23 mouse cellular contexts compared by ENCODE assay signal in the genomic region with DNA sequence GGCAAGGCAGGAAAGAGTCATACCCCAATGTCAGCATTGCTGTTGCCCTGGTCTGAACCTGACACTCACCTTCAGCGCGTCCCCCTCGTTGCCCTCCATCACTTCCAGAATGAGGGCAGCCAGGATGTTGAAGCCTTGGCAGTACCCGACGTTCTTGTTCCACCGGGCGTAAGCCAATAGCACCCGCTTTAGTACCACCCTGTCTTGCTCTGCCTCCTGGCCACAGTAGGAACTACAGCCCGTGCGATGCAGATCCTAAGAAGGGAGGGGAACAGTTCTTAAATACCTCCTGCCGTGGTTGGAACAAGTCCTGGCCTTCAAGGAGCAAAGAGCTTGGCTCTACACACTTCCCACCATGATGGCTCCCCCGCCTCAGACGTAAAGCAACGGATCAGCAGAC. TPM values are rescaled to one million over a fixed set of nuclear protein-coding genes. Genes with fewer than 3 reads are reported as not detected.
A peak's percentile ranks its signal among the peaks of the same experiment; 100 is the strongest.
DNase-seq lines count a peak whose midpoint lies in the region; ATAC-seq and TF ChIP-seq lines count a peak whose summit lies in the region.
"Had no signal": no experiment of that assay in that cellular context is flagged by ENCODE, and none has a peak within 500 bp of the region (broad histone marks: within the 10 kb centered on the region; RNA-seq: fewer than 3 reads in every experiment).

No protein-coding gene starts in this region.

- no peak for TF ChIP-seq POLR2A in heart, adult 2 months (IDR thresholded peaks at IDR 0.05; ENCODE audit: insufficient read depth, low read depth, low read length)
- no peak for TF ChIP-seq POLR2A in brain, embryonic 14.5 days (IDR thresholded peaks at IDR 0.05; ENCODE audit: borderline replicate concordance, extremely low read depth, insufficient read depth, insufficient read length, poor library complexity, severe bottlenecking)

- H3K27ac ChIP-seq in heart, adult 2 months, result no peak overlapping the region
- H3K27ac ChIP-seq in midbrain, postnatal 0 days (ENCODE audit: low read depth, low read length), result no peak overlapping the region
- H3K27ac ChIP-seq in midbrain, embryonic 10.5 days (replicated peaks), result no peak overlapping the region
- H3K27ac ChIP-seq: embryonic facial prominence, embryonic 12.5 days; heart, embryonic 10.5 days; hindbrain, embryonic 10.5 days; hindbrain, postnatal 0 days; limb, embryonic 15.5 days; liver, embryonic 14.5 days; stomach, postnatal 0 days had no signal

- TF ChIP-seq EP300 in heart, adult 2 months (IDR thresholded peaks at IDR 0.05; ENCODE audit: insufficient read depth, low read depth, low read length), result no peak

- no peak overlapping the region for H3K9ac ChIP-seq in heart, adult 2 months (ENCODE audit: low read depth, low read length)
- H3K9ac ChIP-seq in midbrain, postnatal 0 days (replicated peaks; ENCODE audit: low read length, poor library complexity, severe bottlenecking), result no peak overlapping the region
- H3K9ac ChIP-seq: embryonic facial prominence, embryonic 12.5 days; limb, embryonic 15.5 days; liver, embryonic 14.5 days; lung, embryonic 14.5 days had no signal

- 81% methylated on average over 14 of the region's 14 CpGs for WGBS in heart, adult 2 months
- 83% methylated on average over 14 of the region's 14 CpGs for WGBS in midbrain, postnatal 0 days
- WGBS in midbrain, embryonic 10.5 days, result 86% methylated on average over 14 of the region's 14 CpGs

- peaks cover 1% of the 10 kb centered on the region; the same call in 1 of the 2 replicates for H3K4me1 ChIP-seq in heart, adult 2 months (ENCODE audit: control insufficient read depth, insufficient read depth, low read length)
- H3K4me1 ChIP-seq in midbrain, postnatal 0 days (ENCODE audit: insufficient read depth, low read length), result no peaks in the 10 kb centered on the region
- H3K4me1 ChIP-seq in midbrain, embryonic 10.5 days, result peaks cover 13% of the 10 kb centered on the region

- intact Hi-C loops in heart, adult 2 months (cut with DNase I), result no loop called here
- intact Hi-C loops in heart, postnatal 36 days (cut with DNase I), result no loop called here

- no peaks in the 10 kb centered on the region for H3K9me3 ChIP-seq in midbrain, postnatal 0 days (ENCODE audit: low read length)
- no peaks in the 10 kb centered on the region for H3K9me3 ChIP-seq in midbrain, embryonic 10.5 days (replicated peaks)
- H3K9me3 ChIP-seq: embryonic facial prominence, embryonic 12.5 days; heart, embryonic 10.5 days; hindbrain, embryonic 10.5 days; limb, embryonic 15.5 days had no signal

- no peaks in the 10 kb centered on the region for H3K27me3 ChIP-seq in heart, adult 2 months (ENCODE audit: control insufficient read depth, insufficient read depth, low read length)
- no peaks in the 10 kb centered on the region for H3K27me3 ChIP-seq in midbrain, postnatal 0 days (ENCODE audit: insufficient read depth, low read length)
- no peaks in the 10 kb centered on the region for H3K27me3 ChIP-seq in midbrain, embryonic 10.5 days (ENCODE audit: low read depth, poor library complexity, severe bottlenecking)
- H3K27me3 ChIP-seq: embryonic facial prominence, embryonic 12.5 days had no signal

- H3K36me3 ChIP-seq in heart, adult 2 months (ENCODE audit: control insufficient read depth, insufficient read depth, low read length), result no peaks in the 10 kb centered on the region
- H3K36me3 ChIP-seq in midbrain, postnatal 0 days (ENCODE audit: insufficient read depth, low read length), result peaks cover 19% of the 10 kb centered on the region
- H3K36me3 ChIP-seq in midbrain, embryonic 10.5 days, result no peaks in the 10 kb centered on the region
- H3K36me3 ChIP-seq: embryonic facial prominence, embryonic 12.5 days; heart, embryonic 10.5 days; limb, embryonic 15.5 days had no signal

- no peak overlapping the region for H3K4me3 ChIP-seq in heart, adult 2 months
- H3K4me3 ChIP-seq in midbrain, postnatal 0 days (ENCODE audit: low read depth, low read length), result no peak overlapping the region
- H3K4me3 ChIP-seq in midbrain, embryonic 10.5 days, result no peak overlapping the region
- H3K4me3 ChIP-seq: embryonic facial prominence, embryonic 12.5 days; heart, embryonic 10.5 days; hindbrain, embryonic 10.5 days; limb, embryonic 15.5 days had no signal

- no peaks in the 10 kb centered on the region for H3K79me2 ChIP-seq in heart, adult 2 months (replicated peaks; ENCODE audit: control insufficient read depth, insufficient read depth, low read length)

- ATAC-seq in midbrain, postnatal 0 days (ENCODE audit: low FRiP score), result no peak
- ATAC-seq: hindbrain, postnatal 0 days; intestine, embryonic 16.5 days had no signal

- H3K4me2 ChIP-seq in midbrain, postnatal 0 days (ENCODE audit: low read depth, low read length, poor library complexity, severe bottlenecking), result no peak overlapping the region
- H3K4me2 ChIP-seq: embryonic facial prominence, embryonic 12.5 days; limb, embryonic 15.5 days; lung, embryonic 14.5 days; midbrain, embryonic 11.5 days had no signal

- TF ChIP-seq CTCF in heart, adult 2 months (IDR thresholded peaks at IDR 0.05), result peak; percentile 26; the same call in 1 of the 2 replicates
- TF ChIP-seq CTCF in midbrain, postnatal 0 days (IDR thresholded peaks at IDR 0.05), result peak; percentile 10; the same call in 1 of the 2 replicates
- TF ChIP-seq CTCF in brain, embryonic 14.5 days (IDR thresholded peaks at IDR 0.05; ENCODE audit: borderline replicate concordance, extremely low read depth, insufficient read depth, insufficient read length), result 0 out of 2 replicates have a peak, but pooled peaks have one; percentile 12

- DNase-seq in heart, adult 2 months, result no peak
- DNase-seq in heart, postnatal 36 days, result no peak
- DNase-seq in midbrain, postnatal 0 days (ENCODE audit: low spot score), result no peak
- DNase-seq in midbrain, embryonic 10.5 days (ENCODE audit: low spot score), result no peak
- peak; percentile 42 for DNase-seq in ES-CJ7 (ENCODE audit: low read depth, low spot score)
- no peak for DNase-seq in brain, embryonic 14.5 days (ENCODE audit: low read depth)
- DNase-seq in neural tube, embryonic 10.5 days (ENCODE audit: extremely low spot score, low spot score), result no peak
- DNase-seq: adrenal gland, adult 8-10 months; cerebellum, adult 11-12 months; gastrocnemius, postnatal 36 days; kidney, adult 9 months; kidney, postnatal 14 days; layer of hippocampus, postnatal 36 days; lung, embryonic 14.5 days had no signal

RNA-seq across cellular contexts. Expression of a gene that starts 49.2 kb away (rescaled TPM):
- total RNA-seq in heart, adult 2 months (2021), result 1 to 10 TPM; 1.8 to 1.9 TPM
- 0.61 and 0.91 TPM in 2 replicates for polyA plus RNA-seq in heart, adult 2 months (2012; rRNA removed)
- total RNA-seq in heart, postnatal 36 days (2021), result 1 to 10 TPM; 2.8 to 3.0 TPM
- total RNA-seq in midbrain, postnatal 0 days (2014; rRNA removed), result 46.9 and 49.1 TPM in 2 replicates
- 8.3 and 9.1 TPM in 2 replicates for polyA plus RNA-seq in midbrain, postnatal 0 days (2015; fragmentation: Nextera tagmentation; extraction: Ambion mirVana)
- polyA plus RNA-seq in midbrain, embryonic 10.5 days (2016; fragmentation: Nextera tagmentation; extraction: Ambion mirVana), result 1.1 and 2.2 TPM in 2 replicates
- polyA plus RNA-seq in brain, embryonic 14.5 days (2012; rRNA removed), result 13.9 and 25.1 TPM in 2 replicates
